Mouse (Mus musculus) liver, embryonic 15.5 days (tissue): ENCODE data around the gene Sh2d7. TPM values are rescaled to one million over a fixed set of nuclear protein-coding genes. Genes with fewer than 3 reads are reported as not detected.

Experiments used
- ATAC-seq: fragments of 200-750 bp; cut with Nextera tagmentation; 2 replicates; pipeline ENCODE4 v1.8.0; 2017; ENCODE audit warnings: moderate number of reproducible peaks, mild to moderate bottlenecking, moderate library complexity; ENCODE audit not compliant: insufficient read depth
- H3K27ac ChIP-seq: fragments of 300-500 bp; sonication (generic); replicated peaks from 2 replicates; pipeline ENCODE4 v1.5.1; 2015; ENCODE audit warnings: mild to moderate bottlenecking, inconsistent platforms
- H3K27me3 ChIP-seq: fragments of 300-500 bp; sonication (generic); 2 replicates; pipeline ENCODE4 v1.6.1; 2015; ENCODE audit warnings: mild to moderate bottlenecking, inconsistent platforms
- H3K36me3 ChIP-seq: fragments of 300-500 bp; sonication (generic); replicated peaks from 2 replicates; pipeline ENCODE4 v1.6.1; 2015; ENCODE audit warnings: moderate library complexity, mild to moderate bottlenecking, inconsistent platforms
- H3K4me1 ChIP-seq: fragments of 300-500 bp; sonication (generic); replicated peaks from 2 replicates; pipeline ENCODE4 v1.6.1; 2015; ENCODE audit warnings: inconsistent platforms
- H3K4me2 ChIP-seq: fragments of 300-500 bp; sonication (generic); 2 replicates; pipeline ENCODE4 v1.6.1; 2015; ENCODE audit warnings: moderate library complexity, mild to moderate bottlenecking, inconsistent platforms
- H3K4me3 ChIP-seq: fragments of 300-500 bp; sonication (generic); replicated peaks from 2 replicates; pipeline ENCODE4 v1.5.1; 2015; ENCODE audit warnings: mild to moderate bottlenecking, inconsistent platforms
- H3K9ac ChIP-seq: fragments of 300-500 bp; sonication (generic); 2 replicates; pipeline ENCODE4 v1.6.1; 2015; ENCODE audit warnings: moderate library complexity, mild to moderate bottlenecking, inconsistent platforms
- H3K9me3 ChIP-seq: fragments of 300-500 bp; sonication (generic); replicated peaks from 2 replicates; pipeline ENCODE4 v1.6.1; 2016; ENCODE audit warnings: inconsistent platforms
- WGBS: fragments of 180-500 bp; shearing (Covaris S2); methylation state at CpG from one replicate; pipeline ENCODE4 v1.1.7; 2015; ENCODE audit warnings: mixed read lengths; ENCODE audit not compliant: insufficient replicate concordance; 5-methylcytosine and 5-hydroxymethylcytosine counted together
- polyA plus RNA-seq: library from polyadenylated mRNA; unstranded; fragments of >200 nt; fragmentation: Nextera tagmentation; extraction: Ambion mirVana; gene quantifications from 2 replicates; pipeline ENCODE4 v1.2.1, GENCODE M21; 2015

Sh2d7 gene
- polyA plus RNA-seq, 1 experiment from 2014 or later = not detected

DNA sequence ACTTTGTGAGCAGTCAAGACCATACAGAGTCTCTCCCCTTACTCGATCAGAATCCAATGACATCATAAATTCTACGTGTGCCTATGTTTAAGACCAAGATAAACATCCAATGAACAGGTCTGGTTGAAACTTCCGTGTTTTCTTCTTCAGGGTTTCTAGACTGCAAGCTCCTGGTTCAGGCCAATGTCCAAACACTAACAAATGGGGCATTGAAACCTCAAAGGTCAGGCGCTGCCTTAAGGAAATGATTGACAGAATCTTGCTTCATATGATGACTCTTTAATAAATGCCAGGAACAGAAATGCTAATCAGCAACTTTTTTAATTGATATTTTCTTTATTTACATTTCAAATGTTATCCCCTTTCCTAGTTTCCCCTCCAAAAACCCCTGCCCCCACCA, 18.5 kb upstream of the Sh2d7 start:
- no peak for ATAC-seq
- WGBS = 51% methylated on average over 4 of the region's 4 CpGs
- Histone ChIP-seq H3K4me3 (no peak overlapping the region), H3K27me3 (no peaks in the 10 kb centered on the region), H3K4me1 (no peaks in the 10 kb centered on the region), H3K27ac (no peak overlapping the region), H3K9ac (no peak overlapping the region), H3K4me2 (no peak overlapping the region), H3K9me3 (no peaks in the 10 kb centered on the region), H3K36me3 (no peaks in the 10 kb centered on the region)

DNA sequence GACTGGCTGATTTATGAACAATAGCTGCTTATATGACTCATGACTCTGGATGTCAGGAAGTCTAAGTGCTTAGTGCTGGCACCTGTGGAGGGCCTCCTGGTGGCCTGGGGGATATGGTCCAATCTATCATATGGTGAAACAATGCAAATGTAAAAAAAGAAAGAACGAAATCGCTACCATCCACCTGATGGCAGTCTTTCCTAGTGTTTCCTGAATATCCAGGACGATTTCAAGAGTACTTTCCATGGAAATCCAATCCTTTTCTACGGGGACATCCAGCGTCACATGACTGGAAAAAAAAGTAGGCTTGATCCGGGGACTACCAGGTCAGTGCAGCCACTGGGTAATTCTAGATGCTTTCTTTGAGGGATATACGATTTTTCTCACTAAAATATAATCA, 11.1 kb upstream of the Sh2d7 start:
- WGBS = 57% methylated on average over 7 of the region's 7 CpGs
- Histone ChIP-seq H3K9me3 (no peaks in the 10 kb centered on the region), H3K36me3 (no peaks in the 10 kb centered on the region), H3K4me2 (no peak overlapping the region), H3K9ac (no peak overlapping the region), H3K4me1 (no peaks in the 10 kb centered on the region), H3K27ac (no peak overlapping the region), H3K4me3 (no peak overlapping the region), H3K27me3 (no peaks in the 10 kb centered on the region)
- ATAC-seq = no peak

DNA sequence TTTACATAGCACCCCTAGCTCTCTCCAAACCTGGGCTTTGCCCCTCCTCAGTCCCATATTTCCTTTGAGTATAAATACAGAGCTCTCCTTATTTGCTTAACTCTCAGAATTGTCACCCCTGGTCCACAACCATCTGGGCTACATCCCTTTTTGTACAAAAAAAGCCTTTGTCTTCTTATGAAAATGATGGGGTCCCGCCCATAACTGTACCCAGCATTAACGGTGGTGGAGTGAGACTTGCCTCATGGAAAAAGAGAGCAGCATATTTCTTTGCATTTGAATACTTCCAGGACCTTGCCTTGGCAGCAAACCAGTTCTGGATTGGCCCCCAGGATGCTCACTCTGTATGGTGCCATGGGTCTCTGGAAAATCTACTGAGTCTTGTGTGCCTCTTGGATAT, 8.8 kb upstream of the Sh2d7 start:
- no peak overlapping the region for H3K4me3 ChIP-seq
- no peaks in the 10 kb centered on the region for H3K9me3 ChIP-seq
- no peaks in the 10 kb centered on the region for H3K36me3 ChIP-seq
- WGBS = 63% methylated on average over 2 of the region's 2 CpGs
- no peak overlapping the region for H3K4me2 ChIP-seq
- H3K27ac ChIP-seq = no peak overlapping the region
- no peaks in the 10 kb centered on the region for H3K4me1 ChIP-seq
- H3K27me3 ChIP-seq = peaks cover 5% of the 10 kb centered on the region; the same call in 1 of the 2 replicates
- ATAC-seq = no peak
- H3K9ac ChIP-seq = no peak overlapping the region

DNA sequence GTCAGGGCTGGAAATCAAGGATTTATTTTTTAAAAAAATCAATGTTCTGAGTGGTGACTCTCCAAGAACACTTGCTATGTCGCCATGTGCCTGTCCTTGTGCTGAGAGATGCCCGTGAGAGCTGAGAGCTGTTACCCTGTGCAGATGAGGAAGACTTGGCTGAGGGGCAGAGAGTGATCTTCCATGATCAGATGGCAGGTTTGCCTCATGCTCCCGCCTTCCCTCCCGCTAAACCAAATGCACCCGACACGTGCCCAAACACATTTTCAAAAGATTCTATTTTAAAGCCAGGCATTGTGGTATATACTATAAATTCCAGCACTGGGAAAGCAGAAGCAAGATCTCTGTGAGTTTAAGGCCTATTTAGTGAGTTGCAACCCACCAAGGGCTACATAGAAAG, 7.9 kb upstream of the Sh2d7 start:
- no peak overlapping the region for H3K4me2 ChIP-seq
- no peaks in the 10 kb centered on the region for H3K36me3 ChIP-seq
- ATAC-seq = no peak
- H3K4me3 ChIP-seq = no peak overlapping the region
- H3K9me3 ChIP-seq = no peaks in the 10 kb centered on the region
- no peaks in the 10 kb centered on the region for H3K4me1 ChIP-seq
- H3K9ac ChIP-seq = no peak overlapping the region
- WGBS = 58% methylated on average over 6 of the region's 6 CpGs
- H3K27me3 ChIP-seq = peaks cover 5% of the 10 kb centered on the region; the same call in 1 of the 2 replicates
- no peak overlapping the region for H3K27ac ChIP-seq

DNA sequence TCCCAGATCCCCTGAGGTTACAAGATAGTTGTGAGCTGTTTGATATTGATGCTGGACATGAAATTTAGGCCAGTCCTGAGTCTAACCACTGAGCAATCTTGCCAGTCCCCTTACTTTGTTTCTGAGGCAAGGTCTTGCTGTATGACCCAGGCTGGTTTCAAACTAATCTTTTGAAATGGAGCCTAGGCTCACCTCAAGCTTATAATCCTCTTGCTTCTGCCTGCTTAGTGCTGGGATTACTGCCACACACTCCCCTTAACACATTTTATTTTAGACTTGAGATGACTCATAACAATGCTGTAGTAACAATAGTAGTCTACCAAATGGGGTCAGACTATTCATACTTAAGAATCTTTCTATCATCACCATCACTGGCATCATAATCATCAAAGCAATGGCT, 7.4 kb upstream of the Sh2d7 start:
- Histone ChIP-seq H3K4me1 (no peaks in the 10 kb centered on the region), H3K4me3 (no peak overlapping the region), H3K27me3 (peaks cover 5% of the 10 kb centered on the region; the same call in 1 of the 2 replicates), H3K4me2 (no peak overlapping the region), H3K27ac (no peak overlapping the region), H3K9ac (no peak overlapping the region), H3K36me3 (no peaks in the 10 kb centered on the region), H3K9me3 (no peaks in the 10 kb centered on the region)
- ATAC-seq = no peak

DNA sequence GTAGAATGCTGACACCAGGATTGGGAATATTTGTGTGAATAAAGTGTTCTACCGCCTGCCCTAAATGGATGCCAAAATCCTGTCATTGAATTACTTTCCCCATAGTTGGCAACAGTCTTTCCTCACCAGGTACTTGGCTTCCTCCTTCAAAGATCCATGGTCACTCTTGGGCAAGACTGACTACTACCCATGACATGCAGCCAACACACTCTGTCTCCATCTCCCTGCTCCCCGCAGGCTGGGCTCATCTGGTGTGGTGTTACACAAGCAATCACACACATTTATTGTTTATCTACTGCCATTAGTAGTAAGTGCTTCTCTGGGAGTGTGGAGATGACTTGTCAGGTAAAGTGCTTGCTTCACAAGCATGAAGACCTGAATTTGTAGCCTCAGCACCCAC, 5.9 kb upstream of the Sh2d7 start:
- H3K27me3 ChIP-seq = peaks cover 5% of the 10 kb centered on the region; the same call in 1 of the 2 replicates
- no peak overlapping the region for H3K9ac ChIP-seq
- no peaks in the 10 kb centered on the region for H3K36me3 ChIP-seq
- no peak overlapping the region for H3K4me3 ChIP-seq
- no peak overlapping the region for H3K4me2 ChIP-seq
- no peaks in the 10 kb centered on the region for H3K9me3 ChIP-seq
- ATAC-seq = no peak
- 76% methylated on average over 2 of the region's 2 CpGs for WGBS
- no peaks in the 10 kb centered on the region for H3K4me1 ChIP-seq
- H3K27ac ChIP-seq = no peak overlapping the region

DNA sequence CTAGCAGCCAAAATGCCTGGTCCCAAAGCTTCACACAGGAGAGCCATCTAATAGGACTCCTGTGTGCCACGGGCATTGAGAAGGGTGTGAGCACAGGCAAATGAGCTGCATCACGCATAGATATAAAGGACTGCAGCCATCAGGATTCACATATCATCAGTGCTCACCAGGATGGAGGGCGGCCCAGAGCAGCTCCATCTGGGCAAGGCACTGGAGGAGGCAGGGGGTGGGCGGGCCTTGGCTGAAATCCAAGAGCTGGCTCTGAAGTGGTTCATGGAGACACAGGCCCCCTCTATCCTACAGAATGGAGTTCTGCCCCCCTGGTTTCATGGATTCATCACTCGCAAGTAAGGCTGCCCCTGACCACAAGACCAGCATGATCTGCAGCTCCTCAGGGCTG, 4.8 kb upstream of the Sh2d7 start:
- WGBS = 52% methylated on average over 5 of the region's 5 CpGs
- Histone ChIP-seq H3K9me3 (no peaks in the 10 kb centered on the region), H3K4me3 (no peak overlapping the region), H3K9ac (no peak overlapping the region), H3K4me2 (no peak overlapping the region), H3K36me3 (no peaks in the 10 kb centered on the region), H3K27ac (no peak overlapping the region), H3K4me1 (no peaks in the 10 kb centered on the region), H3K27me3 (peaks cover 5% of the 10 kb centered on the region; the same call in 1 of the 2 replicates)
- ATAC-seq = no peak

DNA sequence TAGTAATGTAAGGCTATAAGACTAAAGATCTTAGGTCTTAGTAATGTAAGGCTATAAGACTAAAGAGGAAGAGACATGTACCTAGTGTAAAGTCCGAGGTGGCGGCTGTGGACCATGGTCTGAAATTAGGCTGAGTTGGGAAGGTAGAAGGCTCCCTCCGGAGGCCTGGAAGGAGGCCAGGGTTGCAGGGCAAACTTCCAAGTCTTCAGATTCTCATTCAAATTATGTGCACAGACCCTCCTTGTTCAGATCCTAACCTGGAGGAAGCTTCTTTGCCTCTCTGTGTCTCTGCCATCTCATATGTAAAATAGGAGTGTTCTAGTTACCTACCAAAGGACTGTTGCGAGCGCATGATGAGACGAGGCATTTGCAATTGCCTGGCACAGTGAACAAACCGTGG, 2.5 kb upstream of the Sh2d7 start:
- no peak overlapping the region for H3K4me3 ChIP-seq
- H3K36me3 ChIP-seq = no peaks in the 10 kb centered on the region
- H3K27ac ChIP-seq = no peak overlapping the region
- no peaks in the 10 kb centered on the region for H3K9me3 ChIP-seq
- no peak overlapping the region for H3K9ac ChIP-seq
- H3K27me3 ChIP-seq = peaks cover 5% of the 10 kb centered on the region; the same call in 1 of the 2 replicates
- 74% methylated on average over 7 of the region's 7 CpGs for WGBS
- no peak overlapping the region for H3K4me2 ChIP-seq
- no peak for ATAC-seq
- no peaks in the 10 kb centered on the region for H3K4me1 ChIP-seq

DNA sequence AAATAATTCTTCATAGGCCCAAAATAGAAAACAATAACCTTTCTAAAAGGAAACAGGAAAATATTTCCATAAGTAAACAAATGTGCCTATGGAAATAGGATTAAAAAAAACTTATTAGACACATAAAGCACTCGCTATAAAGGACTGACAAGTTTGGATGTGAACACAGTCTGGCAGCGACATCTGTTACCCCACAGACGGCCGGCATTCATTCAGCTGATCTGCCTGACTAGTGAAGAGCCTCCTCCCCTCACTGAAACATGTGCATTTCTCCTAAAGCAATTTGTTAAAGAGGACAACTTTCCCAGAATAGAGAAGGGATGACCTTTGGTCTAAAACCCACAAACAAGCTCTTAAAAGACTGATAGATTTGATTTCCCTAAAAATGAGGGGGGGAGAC, 1.8 kb upstream of the Sh2d7 start:
- 69% methylated on average over 4 of the region's 4 CpGs for WGBS

DNA sequence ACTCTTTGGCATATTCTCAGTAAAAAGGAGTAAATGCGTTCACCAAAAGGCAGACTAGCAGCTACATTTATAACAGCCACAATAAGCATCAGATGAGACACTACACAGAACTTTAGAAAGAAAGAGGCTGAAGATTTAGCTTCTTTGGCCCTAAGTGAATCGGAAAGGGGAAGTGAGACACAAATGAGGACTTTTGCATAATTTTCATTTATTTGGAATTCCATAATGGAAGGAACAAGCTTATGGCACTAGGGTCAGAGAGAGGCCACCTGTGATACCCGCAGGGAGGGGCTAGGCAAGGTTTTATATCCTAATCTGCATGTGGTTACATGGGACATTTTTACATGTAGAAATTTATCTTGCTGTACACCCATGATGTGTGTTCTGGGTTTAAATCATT, 1.3 kb upstream of the Sh2d7 start:
- no peak overlapping the region for H3K9ac ChIP-seq
- 52% methylated on average over 3 of the region's 3 CpGs for WGBS
- H3K27me3 ChIP-seq = peaks cover 5% of the 10 kb centered on the region; the same call in 1 of the 2 replicates
- H3K36me3 ChIP-seq = no peaks in the 10 kb centered on the region
- H3K4me3 ChIP-seq = no peak overlapping the region
- H3K4me2 ChIP-seq = no peak overlapping the region
- no peak overlapping the region for H3K27ac ChIP-seq
- H3K4me1 ChIP-seq = no peaks in the 10 kb centered on the region
- H3K9me3 ChIP-seq = no peaks in the 10 kb centered on the region
- ATAC-seq = no peak

More for the DNA sequence above, 1.8 kb upstream of the Sh2d7 start:
- Histone ChIP-seq H3K36me3 (no peaks in the 10 kb centered on the region), H3K9ac (no peak overlapping the region), H3K9me3 (no peaks in the 10 kb centered on the region), H3K4me3 (no peak overlapping the region), H3K4me2 (no peak overlapping the region), H3K27ac (no peak overlapping the region), H3K27me3 (peaks cover 5% of the 10 kb centered on the region; the same call in 1 of the 2 replicates), H3K4me1 (no peaks in the 10 kb centered on the region)
- no peak for ATAC-seq

DNA sequence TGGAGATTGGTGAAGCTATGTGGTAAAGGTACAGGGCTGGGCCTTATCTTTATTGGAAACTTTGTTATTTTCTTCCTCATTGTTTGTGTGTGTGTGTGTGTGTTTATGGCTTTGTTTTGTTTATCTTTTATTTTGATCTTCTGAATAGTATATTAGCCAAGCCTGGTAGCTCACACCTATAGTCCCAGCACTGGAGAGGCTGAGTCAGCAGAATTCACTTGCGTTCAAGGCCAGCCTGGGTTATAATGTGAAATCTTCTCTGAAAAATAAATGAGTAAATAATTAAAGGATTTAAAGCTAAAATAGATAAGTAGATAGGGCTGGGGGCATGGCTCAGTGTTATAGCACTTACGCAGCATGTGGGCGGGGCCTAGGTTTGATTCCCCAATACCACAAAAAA, 540 bp upstream of the Sh2d7 start:
- H3K27ac ChIP-seq = no peak overlapping the region
- H3K4me1 ChIP-seq = no peaks in the 10 kb centered on the region
- no peak overlapping the region for H3K9ac ChIP-seq
- H3K4me2 ChIP-seq = no peak overlapping the region
- H3K9me3 ChIP-seq = no peaks in the 10 kb centered on the region
- H3K36me3 ChIP-seq = no peaks in the 10 kb centered on the region
- no peak overlapping the region for H3K4me3 ChIP-seq
- peaks cover 5% of the 10 kb centered on the region; the same call in 1 of the 2 replicates for H3K27me3 ChIP-seq
- ATAC-seq = no peak
- WGBS = 77% methylated on average over 3 of the region's 3 CpGs

DNA sequence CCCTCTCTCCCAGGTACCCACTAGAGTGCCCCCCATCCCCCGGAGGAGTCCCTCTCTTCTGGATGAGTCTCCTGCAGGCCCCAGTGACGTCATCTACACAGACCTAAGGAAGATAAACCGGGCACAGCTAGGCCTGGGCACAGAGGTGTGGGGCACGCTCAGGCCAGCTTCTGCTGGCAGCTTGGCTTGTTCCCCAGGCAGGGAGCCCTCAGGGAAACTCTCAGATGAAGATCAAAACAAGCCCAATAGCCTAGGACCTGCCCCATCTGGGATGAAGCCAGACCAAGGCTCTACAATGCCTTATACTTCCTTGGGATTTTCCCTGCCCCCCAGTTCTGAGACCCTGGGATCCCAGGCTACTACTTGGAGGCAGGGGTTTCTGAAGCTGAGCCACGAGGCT, 2.0 kb downstream of the Sh2d7 start:
- no peak for ATAC-seq
- no peak overlapping the region for H3K4me3 ChIP-seq
- no peaks in the 10 kb centered on the region for H3K27me3 ChIP-seq
- 47% methylated on average over 5 of the region's 5 CpGs for WGBS
- H3K4me1 ChIP-seq = no peaks in the 10 kb centered on the region
- H3K9ac ChIP-seq = no peak overlapping the region
- no peaks in the 10 kb centered on the region for H3K36me3 ChIP-seq
- H3K9me3 ChIP-seq = no peaks in the 10 kb centered on the region
- H3K27ac ChIP-seq = no peak overlapping the region
- no peak overlapping the region for H3K4me2 ChIP-seq
